Mouse (Mus musculus) spleen, postnatal 0 days (tissue): ENCODE results near the gene Enoph1. TPM values are rescaled to one million over a fixed set of nuclear protein-coding genes. Genes with fewer than 3 reads are reported as not detected.

Source experiments
- polyA plus RNA-seq: library from polyadenylated mRNA; unstranded; fragments of >200 nt; fragmentation: Nextera tagmentation; extraction: Ambion mirVana; gene quantifications from 2 replicates; pipeline ENCODE4 v1.2.1, GENCODE M21; 2015

Enoph1 gene
- polyA plus RNA-seq = 17.1 and 19.1 TPM in 2 replicates

GRCm38 (mm10) chr5:100039602-100040142 is at the start of gene Enoph1, which contains the start of gene Hnrnpdl:
Gene Enoph1 (plus strand): TSS chr5:100039985.
Gene Hnrnpdl (minus strand): TSS chr5:100039664.

Other genes starting within 250 kb of the Enoph1 start
- gene Vamp9, start 133.7 kb upstream of the Enoph1 start, polyA plus RNA-seq = not detected in 2 replicates
- gene Hnrnpd, start 61.0 kb upstream of the Enoph1 start, polyA plus RNA-seq = 93.0 and 99.0 TPM in 2 replicates
- gene 4930524J08Rik, start 60.9 kb upstream of the Enoph1 start, polyA plus RNA-seq = 1.8 and 2.6 TPM in 2 replicates
- 70.3 and 77.4 TPM in 2 replicates for gene Hnrnpdl, start 321 bp upstream of the Enoph1 start, polyA plus RNA-seq
- 0.05 and 0.23 TPM in 2 replicates for gene Tmem150c, start 119.8 kb downstream of the Enoph1 start, polyA plus RNA-seq